Mouse (Mus musculus): ENCODE results near the gene Zfp791. TPM values are rescaled to one million over a fixed set of nuclear protein-coding genes. Genes with fewer than 3 reads are reported as not detected.
"Not testable (repeated sequence)": the region's sequence is repeated elsewhere in the genome, so short reads cannot be mapped to it uniquely, and the experiment has no call there.

The Zfp791 gene
- 1.6 and 1.9 TPM in 2 replicates for polyA plus RNA-seq (2016; fragmentation: Nextera tagmentation; extraction: Ambion mirVana)

DNA sequence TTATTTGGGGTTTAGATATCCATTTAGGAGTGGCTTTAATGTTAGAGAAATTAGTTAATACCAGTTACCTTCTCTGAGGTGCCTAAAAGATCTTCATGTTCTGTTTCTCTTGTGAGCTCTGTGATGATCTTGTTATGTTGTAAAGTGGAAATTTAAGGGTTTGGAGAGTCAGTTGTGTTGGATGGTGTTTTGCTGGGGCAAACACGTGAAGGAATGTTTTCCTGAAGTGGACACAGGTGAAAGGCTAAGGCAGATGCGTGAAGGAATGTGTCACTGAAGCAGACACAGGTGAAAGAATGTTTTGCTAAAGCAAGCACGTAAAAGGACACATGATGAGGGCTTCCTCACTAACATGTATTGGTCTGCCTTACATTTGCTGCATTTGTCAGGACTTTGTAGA, at the start of gene Zfp791:
Gene Zfp791 (minus strand): TSS at position 101 of the 400 bp plus-strand sequence.
- no peak within 1 kb of the TSS for H3K4me3 ChIP-seq
- no peak for DNase-seq (ENCODE audit: low spot score)
- peaks cover 10% of the 10 kb centered on the region for H3K4me1 ChIP-seq
- H3K27ac ChIP-seq (replicated peaks), result no peak within 1 kb of the TSS
- WGBS, result 78% methylated on average over 3 of the region's 3 CpGs
- no peaks in the 10 kb centered on the region for H3K36me3 ChIP-seq (replicated peaks)
- no peaks in the 10 kb centered on the region for H3K27me3 ChIP-seq (replicated peaks; ENCODE audit: low read depth, poor library complexity, severe bottlenecking)
- H3K9me3 ChIP-seq, result no peaks in the 10 kb centered on the region

DNA sequence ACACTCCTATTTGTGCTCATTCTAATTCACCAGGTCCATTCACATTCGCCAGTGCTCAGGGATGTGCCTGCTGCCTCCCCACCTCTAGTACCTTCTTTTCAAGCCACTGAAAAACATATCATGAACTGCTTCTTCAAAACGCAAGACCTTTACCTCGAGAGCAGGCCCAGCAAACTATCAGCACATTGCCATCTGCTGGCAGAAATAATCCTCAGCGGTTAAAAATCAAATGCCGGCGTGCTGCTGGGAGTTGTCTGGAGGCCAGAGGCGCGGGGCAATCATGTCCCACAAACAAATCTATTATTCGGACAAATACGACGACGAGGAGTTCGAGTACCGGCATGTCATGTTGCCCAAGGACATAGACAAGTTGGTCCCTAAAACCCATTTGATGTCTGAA, 48.4 kb upstream of the Zfp791 start:
- no peak overlapping the region for H3K27ac ChIP-seq (replicated peaks)
- H3K36me3 ChIP-seq (replicated peaks), result no peaks in the 10 kb centered on the region
- H3K27me3 ChIP-seq (replicated peaks; ENCODE audit: low read depth, poor library complexity, severe bottlenecking), result no peaks in the 10 kb centered on the region
- H3K9me3 ChIP-seq, result peaks cover 3% of the 10 kb centered on the region; the same call in 1 of the 2 replicates
- WGBS, result 34% methylated on average over 14 of the region's 14 CpGs
- no peak overlapping the region for H3K4me3 ChIP-seq
- H3K4me1 ChIP-seq, result no peaks in the 10 kb centered on the region
- DNase-seq (ENCODE audit: low spot score), result peak; percentile 43

DNA sequence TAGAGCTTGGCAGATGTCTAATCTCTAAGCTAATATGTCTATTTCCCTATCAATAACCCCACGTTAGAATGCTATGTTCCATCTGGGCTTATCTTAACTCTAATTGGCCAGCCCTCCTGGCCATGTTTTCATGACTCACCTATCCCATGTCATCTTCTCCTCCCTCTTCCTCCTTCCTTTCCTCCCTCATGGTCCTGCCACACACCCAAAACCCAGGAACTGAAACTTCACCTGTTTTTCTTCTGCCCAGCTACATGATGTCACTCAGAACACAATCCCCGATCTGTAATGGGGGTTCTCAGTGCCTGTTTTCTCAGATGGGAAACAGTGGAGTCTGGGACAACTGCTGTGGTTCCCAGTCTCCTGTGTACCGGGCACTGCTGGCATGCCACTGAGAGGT, 28.7 kb upstream of the Zfp791 start, which contains the start of gene Cks1brt:
Gene Cks1brt (plus strand): TSS at position 301 of the 400 bp plus-strand sequence.
- Histone ChIP-seq H3K27me3 (replicated peaks; ENCODE audit: low read depth, poor library complexity, severe bottlenecking) (no peaks in the 10 kb centered on the region), H3K4me1 (no peaks in the 10 kb centered on the region), H3K9me3 (peaks cover 38% of the 10 kb centered on the region), H3K4me3 (no peak within 1 kb of the TSS), H3K27ac (replicated peaks) (no peak within 1 kb of the TSS), H3K36me3 (replicated peaks) (no peaks in the 10 kb centered on the region)
- DNase-seq (ENCODE audit: low spot score), result no peak
- WGBS, result 90% methylated on average over 3 of the region's 3 CpGs

DNA sequence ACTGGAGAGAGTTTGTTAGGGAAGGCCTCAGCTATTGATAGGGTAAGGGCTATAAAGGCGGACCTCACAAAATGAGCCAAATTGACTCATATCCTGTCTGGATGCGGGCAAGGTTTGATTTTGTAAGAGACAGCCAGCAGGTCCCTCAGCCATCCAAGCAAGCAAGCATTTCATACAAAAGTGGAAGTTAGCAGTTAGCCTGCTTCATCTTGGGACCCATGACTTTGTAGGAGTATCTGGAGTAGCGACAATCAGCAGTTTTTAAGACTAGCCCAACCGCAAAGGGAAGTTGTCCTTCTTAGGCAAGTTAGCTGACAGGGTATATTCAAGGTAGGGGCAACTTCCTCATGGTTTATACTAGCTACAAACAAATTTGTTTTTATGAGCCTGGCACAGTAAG, 19.6 kb upstream of the Zfp791 start:
- H3K27ac ChIP-seq (replicated peaks), result no peak overlapping the region
- H3K4me3 ChIP-seq, result no peak overlapping the region
- H3K27me3 ChIP-seq (replicated peaks; ENCODE audit: low read depth, poor library complexity, severe bottlenecking), result no peaks in the 10 kb centered on the region
- H3K36me3 ChIP-seq (replicated peaks), result no peaks in the 10 kb centered on the region
- 96% methylated on average over 4 of the region's 4 CpGs for WGBS
- peaks cover 15% of the 10 kb centered on the region; the same call in 1 of the 2 replicates for H3K9me3 ChIP-seq
- no peaks in the 10 kb centered on the region for H3K4me1 ChIP-seq
- DNase-seq (ENCODE audit: low spot score), result no peak

DNA sequence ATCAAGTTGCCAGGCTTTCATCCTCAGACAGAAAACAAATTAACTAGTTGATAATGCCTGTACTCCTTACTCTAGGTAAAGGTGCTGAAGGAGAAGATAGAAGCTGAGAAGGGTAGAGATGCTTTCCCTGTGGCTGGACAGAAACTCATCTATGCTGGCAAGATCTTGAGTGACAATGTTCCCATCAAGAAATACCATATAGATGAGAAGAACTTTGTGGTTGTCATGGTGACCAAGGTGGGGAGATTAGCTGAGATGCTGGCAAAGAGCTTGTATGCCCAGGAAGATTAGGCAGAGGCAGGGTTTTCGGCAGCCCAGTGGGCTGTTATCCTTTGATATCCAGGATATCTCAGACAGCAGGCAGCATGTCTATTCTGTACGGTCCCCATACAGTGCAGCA, 12.8 kb upstream of the Zfp791 start:
- WGBS, result 85% methylated on average over 2 of the region's 2 CpGs
- DNase-seq (ENCODE audit: low spot score); H3K9me3 ChIP-seq; H3K4me1 ChIP-seq; H3K27ac ChIP-seq (replicated peaks); H3K4me3 ChIP-seq; H3K36me3 ChIP-seq (replicated peaks): not testable (repeated sequence)
- H3K27me3 ChIP-seq (replicated peaks; ENCODE audit: low read depth, poor library complexity, severe bottlenecking), result peaks cover 12% of the 10 kb centered on the region

DNA sequence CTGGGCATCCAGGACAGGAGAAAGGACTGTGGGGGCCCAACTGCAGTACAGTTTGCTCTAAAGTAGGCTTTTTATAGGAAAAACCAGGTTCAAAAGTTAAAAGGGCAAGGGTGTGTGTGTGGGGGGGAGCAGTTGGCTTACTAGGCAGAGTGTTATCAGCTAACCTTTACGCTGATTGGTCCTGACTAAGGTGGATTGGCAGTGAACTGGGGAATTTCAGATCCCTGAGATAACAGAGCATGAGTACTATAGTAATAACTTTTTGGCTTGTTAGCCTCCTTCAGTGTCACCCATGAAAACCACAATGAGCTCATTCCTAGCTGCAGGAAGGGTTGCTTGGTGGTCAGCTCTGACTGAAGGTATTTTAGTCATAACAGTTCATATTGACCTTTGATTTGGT, 9.4 kb upstream of the Zfp791 start:
- DNase-seq (ENCODE audit: low spot score), result no peak
- no peaks in the 10 kb centered on the region for H3K4me1 ChIP-seq
- H3K9me3 ChIP-seq, result no peaks in the 10 kb centered on the region
- WGBS, result 92% methylated on average over 1 of the region's 1 CpGs
- peaks cover 12% of the 10 kb centered on the region for H3K27me3 ChIP-seq (replicated peaks; ENCODE audit: low read depth, poor library complexity, severe bottlenecking)
- no peaks in the 10 kb centered on the region for H3K36me3 ChIP-seq (replicated peaks)
- no peak overlapping the region for H3K4me3 ChIP-seq
- H3K27ac ChIP-seq (replicated peaks), result no peak overlapping the region

DNA sequence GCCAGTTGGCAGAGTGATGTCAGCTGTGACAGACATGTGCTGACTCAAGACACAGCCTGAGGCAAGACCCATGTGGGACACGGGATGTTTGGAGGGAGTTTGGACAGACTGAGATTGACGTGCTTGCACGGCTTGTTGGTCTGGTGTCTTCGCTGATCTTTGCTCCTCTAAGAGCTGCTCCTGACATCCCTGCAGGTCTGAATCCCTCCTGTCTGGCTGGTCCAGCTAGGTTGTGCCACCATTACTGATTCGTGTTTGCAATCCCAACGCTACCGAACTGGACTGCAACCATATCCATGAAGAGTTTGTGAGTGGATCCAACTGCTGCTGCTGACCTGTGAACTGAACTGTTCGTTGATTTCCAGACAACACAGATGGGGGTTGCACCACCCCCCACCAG, 796 bp upstream of the Zfp791 start:
- no peaks in the 10 kb centered on the region for H3K36me3 ChIP-seq (replicated peaks)
- no peak for DNase-seq (ENCODE audit: low spot score)
- WGBS, result 93% methylated on average over 8 of the region's 8 CpGs
- no peak overlapping the region for H3K4me3 ChIP-seq
- H3K27me3 ChIP-seq (replicated peaks; ENCODE audit: low read depth, poor library complexity, severe bottlenecking), result no peaks in the 10 kb centered on the region
- peaks cover 7% of the 10 kb centered on the region for H3K4me1 ChIP-seq
- H3K27ac ChIP-seq (replicated peaks), result no peak overlapping the region
- H3K9me3 ChIP-seq, result no peaks in the 10 kb centered on the region

DNA sequence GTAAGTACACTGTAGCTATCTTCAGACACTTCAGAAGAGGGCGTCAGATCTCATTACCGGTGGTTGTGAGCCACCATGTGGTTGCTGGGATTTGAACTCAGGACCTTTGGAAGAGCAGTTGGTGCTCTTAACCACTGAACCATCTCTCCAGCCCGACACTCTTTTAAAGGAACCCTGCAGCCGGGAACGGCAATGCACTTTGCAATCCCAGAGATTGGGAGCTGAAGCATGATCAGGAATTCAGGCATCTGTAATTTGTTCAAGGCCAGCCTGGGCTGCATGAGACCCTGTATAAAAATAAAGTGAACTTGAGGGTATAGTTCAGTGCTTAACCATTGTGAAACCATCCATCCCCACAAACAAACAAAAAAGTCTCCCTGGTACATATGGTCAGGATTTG, 2.6 kb downstream of the Zfp791 start:
- H3K27ac ChIP-seq (replicated peaks); H3K36me3 ChIP-seq (replicated peaks); DNase-seq (ENCODE audit: low spot score); H3K9me3 ChIP-seq; H3K27me3 ChIP-seq (replicated peaks; ENCODE audit: low read depth, poor library complexity, severe bottlenecking); H3K4me3 ChIP-seq; H3K4me1 ChIP-seq: not testable (repeated sequence)
- WGBS, result 80% methylated on average over 5 of the region's 5 CpGs

DNA sequence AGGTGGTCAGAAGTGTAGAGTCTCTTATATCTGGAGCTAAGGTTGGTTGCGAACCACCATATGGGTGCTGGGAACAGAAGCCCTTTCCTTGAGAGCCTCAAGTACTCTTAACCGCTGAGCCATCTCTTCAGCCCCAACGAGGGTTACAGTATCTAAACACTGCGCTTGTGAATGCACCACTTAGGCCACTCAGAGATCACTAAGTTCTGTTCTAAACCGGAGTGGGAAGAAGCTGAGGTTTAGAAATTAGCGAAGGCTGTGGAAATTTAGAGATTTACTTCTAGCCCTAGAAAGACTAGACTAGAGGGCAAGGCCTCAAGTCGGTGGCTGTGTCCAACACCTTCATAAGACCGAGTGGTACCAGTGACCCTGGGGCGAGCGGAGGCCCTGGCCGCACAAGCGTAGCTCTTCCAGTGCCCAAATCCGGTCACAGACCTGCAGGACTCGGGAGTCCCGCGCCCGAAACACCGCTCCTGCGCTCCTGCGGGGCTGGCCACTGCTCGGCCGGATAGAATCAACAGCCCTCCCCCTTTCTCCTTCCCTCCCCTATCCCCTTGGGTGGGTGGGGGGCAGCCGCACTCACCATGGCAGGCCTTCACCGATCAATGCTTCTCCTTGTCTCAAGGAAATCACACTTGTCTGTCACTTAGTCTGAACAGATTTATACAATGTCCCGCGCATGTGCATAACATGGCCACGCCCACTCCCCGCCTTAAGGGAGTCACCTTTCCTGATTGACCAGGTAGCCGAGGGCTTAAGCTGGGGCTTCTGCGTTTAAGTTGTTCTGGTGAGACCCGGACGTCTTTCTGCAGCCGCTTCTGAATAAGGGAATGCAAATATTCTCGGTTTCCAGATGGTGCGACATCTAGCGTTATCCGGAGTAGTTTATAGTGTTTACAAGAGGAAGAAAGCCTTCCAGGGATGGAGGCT, 3.6 kb downstream of the Zfp791 start:
- peak; percentile 88 for DNase-seq (ENCODE audit: low spot score)
- 7% methylated on average over 37 of the region's 37 CpGs for WGBS
- peak overlapping the region; percentile 79 for H3K4me3 ChIP-seq
- H3K36me3 ChIP-seq (replicated peaks), result no peaks in the 10 kb centered on the region
- peak overlapping the region; percentile 82 for H3K27ac ChIP-seq (replicated peaks)
- no peaks in the 10 kb centered on the region for H3K9me3 ChIP-seq
- H3K4me1 ChIP-seq, result peaks cover 10% of the 10 kb centered on the region
- no peaks in the 10 kb centered on the region for H3K27me3 ChIP-seq (replicated peaks; ENCODE audit: low read depth, poor library complexity, severe bottlenecking)

DNA sequence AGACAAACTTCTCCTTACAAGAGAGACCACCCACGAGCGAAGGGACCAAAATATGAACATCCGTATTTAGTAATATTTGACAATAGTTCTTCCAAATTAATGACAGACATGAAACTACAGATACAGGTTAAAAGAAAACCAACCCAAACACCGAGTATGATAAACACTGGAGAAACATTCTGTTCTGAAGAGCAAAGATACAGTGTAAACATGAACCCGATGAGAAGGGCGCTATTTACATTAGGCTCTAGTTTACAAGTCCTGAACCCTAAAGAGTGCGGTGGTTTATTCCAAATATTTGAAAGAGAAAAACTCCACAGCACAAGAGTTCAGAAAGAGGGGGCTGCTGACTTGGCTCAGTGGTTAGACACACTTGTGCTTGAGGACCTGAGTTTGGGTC, 5.9 kb downstream of the Zfp791 start:
- no peak overlapping the region for H3K27ac ChIP-seq (replicated peaks)
- H3K27me3 ChIP-seq (replicated peaks; ENCODE audit: low read depth, poor library complexity, severe bottlenecking), result no peaks in the 10 kb centered on the region
- no peak overlapping the region for H3K4me3 ChIP-seq
- no peak for DNase-seq (ENCODE audit: low spot score)
- H3K36me3 ChIP-seq (replicated peaks), result peaks cover 7% of the 10 kb centered on the region
- peaks cover 4% of the 10 kb centered on the region; the same call in 1 of the 2 replicates for H3K9me3 ChIP-seq
- 90% methylated on average over 7 of the region's 7 CpGs for WGBS
- peaks cover 10% of the 10 kb centered on the region for H3K4me1 ChIP-seq

DNA sequence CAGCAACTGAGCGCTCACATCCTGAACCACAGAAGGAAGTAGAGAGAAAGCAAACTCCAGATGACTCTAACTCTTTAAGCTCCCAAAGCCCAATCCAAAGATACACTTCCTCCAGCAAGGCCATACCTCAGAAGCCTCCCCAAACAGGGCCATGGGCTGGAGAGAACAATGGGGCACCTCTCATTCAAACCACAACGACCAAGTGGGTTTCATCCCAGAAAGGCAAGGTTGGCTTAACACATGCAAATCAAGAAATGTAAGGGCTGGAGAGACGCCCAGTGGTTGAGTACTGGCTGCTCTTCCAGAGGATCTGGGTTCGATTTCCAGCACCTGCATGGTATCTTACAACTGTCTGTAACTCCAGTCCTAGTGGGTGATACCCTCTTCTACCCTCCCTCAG, 7.4 kb downstream of the Zfp791 start:
- H3K9me3 ChIP-seq, result peaks cover 4% of the 10 kb centered on the region; the same call in 1 of the 2 replicates
- peaks cover 21% of the 10 kb centered on the region for H3K36me3 ChIP-seq (replicated peaks)
- no peak overlapping the region for H3K27ac ChIP-seq (replicated peaks)
- DNase-seq (ENCODE audit: low spot score), result no peak
- WGBS, result 78% methylated on average over 4 of the region's 4 CpGs
- no peak overlapping the region for H3K4me3 ChIP-seq
- no peaks in the 10 kb centered on the region for H3K27me3 ChIP-seq (replicated peaks; ENCODE audit: low read depth, poor library complexity, severe bottlenecking)
- peaks cover 10% of the 10 kb centered on the region for H3K4me1 ChIP-seq

DNA sequence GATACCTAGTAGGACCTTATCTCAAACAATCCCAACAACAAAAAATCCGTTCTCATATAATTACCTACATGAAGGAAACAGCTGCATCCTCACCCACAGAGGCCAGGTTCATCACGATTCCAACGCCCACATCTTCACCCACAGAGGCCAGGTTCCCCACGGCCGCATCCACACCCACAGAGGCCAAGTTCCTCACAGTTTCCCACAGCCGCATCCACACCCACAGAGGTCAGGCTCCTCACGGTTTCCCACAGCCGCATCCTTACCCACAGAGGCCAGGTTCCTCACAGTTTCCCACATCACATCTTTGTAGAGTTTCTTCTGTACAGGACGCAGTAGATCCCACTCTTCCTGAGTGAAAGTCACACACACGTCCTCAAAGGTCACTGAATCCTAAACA, 9.7 kb downstream of the Zfp791 start:
- H3K4me3 ChIP-seq, result no peak overlapping the region
- WGBS, result 95% methylated on average over 10 of the region's 10 CpGs
- H3K27ac ChIP-seq (replicated peaks), result no peak overlapping the region
- DNase-seq (ENCODE audit: low spot score), result no peak
- no peaks in the 10 kb centered on the region for H3K4me1 ChIP-seq
- H3K27me3 ChIP-seq (replicated peaks; ENCODE audit: low read depth, poor library complexity, severe bottlenecking), result no peaks in the 10 kb centered on the region
- peaks cover 38% of the 10 kb centered on the region for H3K36me3 ChIP-seq (replicated peaks)
- peaks cover 6% of the 10 kb centered on the region; the same call in 1 of the 2 replicates for H3K9me3 ChIP-seq

DNA sequence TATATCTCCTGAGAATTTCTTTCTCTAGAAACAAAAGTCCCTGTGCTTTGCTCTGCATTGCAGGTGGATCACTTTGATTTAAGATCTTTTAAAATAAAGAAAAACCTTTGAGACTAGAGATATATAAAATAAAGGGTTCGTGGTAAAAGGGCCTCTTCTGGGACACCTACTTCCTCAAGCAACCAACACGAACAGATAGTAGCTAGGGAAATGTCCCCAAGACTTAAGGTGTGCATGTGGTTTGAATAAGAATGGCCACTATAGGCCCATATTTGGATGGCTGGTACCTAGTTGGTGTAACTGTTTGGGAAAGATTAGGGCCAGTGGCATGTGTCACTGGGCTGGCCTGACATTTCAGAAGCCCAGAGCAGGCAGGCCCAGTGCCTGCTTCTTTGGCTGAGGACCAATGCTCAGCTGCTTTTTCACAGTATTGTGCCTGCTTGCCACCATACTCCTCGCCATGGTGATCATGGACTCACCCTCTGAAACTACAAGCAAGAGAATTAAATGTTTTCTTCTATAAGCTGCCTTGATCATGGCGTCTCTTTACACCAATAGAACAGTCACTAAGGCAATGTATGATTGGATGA, 22.7 kb downstream of the Zfp791 start:
- WGBS, result 84% methylated on average over 4 of the region's 4 CpGs
- no peaks in the 10 kb centered on the region for H3K27me3 ChIP-seq (replicated peaks; ENCODE audit: low read depth, poor library complexity, severe bottlenecking)

More for the DNA sequence above, 22.7 kb downstream of the Zfp791 start:
- H3K9me3 ChIP-seq, result no peaks in the 10 kb centered on the region
- no peaks in the 10 kb centered on the region for H3K4me1 ChIP-seq
- H3K36me3 ChIP-seq (replicated peaks), result peaks cover 43% of the 10 kb centered on the region
- DNase-seq (ENCODE audit: low spot score), result no peak
- no peak overlapping the region for H3K4me3 ChIP-seq
- H3K27ac ChIP-seq (replicated peaks), result no peak overlapping the region

All from embryonic facial prominence, embryonic 10.5 days (tissue).